Mouse (Mus musculus): ENCODE measurements around the gene Enthd1. TPM values are rescaled to one million over a fixed set of nuclear protein-coding genes. Genes with fewer than 3 reads are reported as not detected.

Gene Enthd1
- polyA plus RNA-seq, 1 experiment: not detected

GRCm38 (mm10) chr15:80556021-80556420 is 8.9 kb downstream of the Enthd1 start:
- H3K4me1 ChIP-seq (ENCODE audit: control insufficient read depth): no peaks in the 10 kb centered on the region
- peaks cover 40% of the 10 kb centered on the region for H3K27me3 ChIP-seq (ENCODE audit: control insufficient read depth)
- H3K9me3 ChIP-seq (ENCODE audit: control insufficient read depth, low read length): no peaks in the 10 kb centered on the region
- H3K36me3 ChIP-seq (ENCODE audit: control insufficient read depth): no peaks in the 10 kb centered on the region
- TF ChIP-seq TAL1 (IDR thresholded peaks at IDR 0.05; ENCODE audit: low read length): no peak
- no peak for TF ChIP-seq GATA1 (IDR thresholded peaks at IDR 0.05; ENCODE audit: low read length)
- no peak overlapping the region for H3K4me3 ChIP-seq (replicated peaks)

DNA sequence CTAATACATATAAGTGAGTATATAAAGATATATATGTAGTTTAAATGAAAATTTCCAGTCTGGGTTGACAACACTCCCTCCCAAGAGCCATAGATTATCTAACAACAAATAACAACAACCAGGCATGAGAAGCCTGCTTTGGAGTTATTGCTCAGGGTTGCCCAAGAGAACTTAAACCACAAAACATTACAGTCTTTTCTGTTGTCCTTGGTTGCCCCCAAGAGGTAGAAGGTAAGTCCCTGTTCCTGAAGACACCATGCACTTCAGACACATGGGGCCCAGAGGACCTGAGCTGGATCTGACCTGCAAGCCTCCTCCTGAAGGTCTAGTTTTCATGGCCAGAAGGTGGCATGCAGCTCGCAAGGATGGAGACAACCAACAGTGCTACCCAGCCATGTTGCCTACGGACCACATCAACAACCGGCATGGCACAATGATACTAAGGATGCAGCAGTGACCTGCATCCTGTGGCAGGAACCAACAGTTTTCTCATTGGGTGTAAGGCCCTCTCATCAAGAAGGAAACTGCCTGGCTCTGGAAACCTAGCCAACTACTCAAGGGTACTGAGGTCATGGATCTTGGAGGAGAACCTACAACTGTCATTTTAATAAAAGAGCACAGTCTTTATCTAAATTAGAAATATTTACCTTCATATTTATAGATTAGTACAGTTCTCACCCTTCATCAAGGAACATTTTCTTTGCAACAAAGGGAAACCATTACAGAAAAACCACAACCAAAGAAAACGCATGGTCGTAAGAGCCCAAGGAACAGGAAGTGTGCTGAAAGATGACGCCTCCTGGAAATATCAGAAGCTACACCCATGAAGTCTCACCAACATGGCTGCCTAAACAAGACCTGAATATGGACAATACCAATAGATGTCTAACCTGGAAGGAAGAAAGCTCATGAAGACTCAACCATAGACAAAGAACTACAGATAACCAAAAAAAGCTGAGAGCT is 9.8 kb downstream of the Enthd1 start:
- Histone ChIP-seq H3K4me1 (ENCODE audit: control insufficient read depth) (no peaks in the 10 kb centered on the region), H3K9me3 (ENCODE audit: control insufficient read depth, low read length) (no peaks in the 10 kb centered on the region), H3K27me3 (ENCODE audit: control insufficient read depth) (peaks cover 34% of the 10 kb centered on the region), H3K4me3 (replicated peaks) (no peak overlapping the region), H3K36me3 (ENCODE audit: control insufficient read depth) (no peaks in the 10 kb centered on the region)
- TF ChIP-seq GATA1 (IDR thresholded peaks at IDR 0.05; ENCODE audit: low read length): no peak
- no peak for TF ChIP-seq TAL1 (IDR thresholded peaks at IDR 0.05; ENCODE audit: low read length)

GRCm38 (mm10) chr15:80545430-80545829 is 19.5 kb downstream of the Enthd1 start:
- no peak overlapping the region for H3K4me3 ChIP-seq (replicated peaks)

DNA sequence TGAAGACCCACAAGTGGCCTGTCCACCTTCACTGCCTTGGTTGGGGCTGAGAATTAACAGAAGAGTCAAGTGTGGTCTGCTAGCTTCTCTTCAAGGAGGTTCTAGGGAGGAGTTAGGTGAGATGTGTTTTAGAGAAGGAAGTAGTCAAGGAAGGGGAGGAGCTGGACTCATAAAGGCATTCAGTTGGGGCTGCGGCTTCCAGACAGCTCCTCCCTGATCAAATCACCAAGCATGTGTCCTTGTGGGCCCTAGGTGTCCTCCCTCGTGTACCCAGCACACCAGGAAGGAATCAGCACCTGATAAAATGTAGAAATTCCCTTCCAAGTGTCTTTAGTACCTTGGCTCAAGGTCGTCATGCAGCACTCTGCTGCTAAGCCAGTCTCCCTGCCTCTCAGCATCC is 20.8 kb downstream of the Enthd1 start:
- H3K9me3 ChIP-seq (ENCODE audit: control insufficient read depth, low read length): no peaks in the 10 kb centered on the region
- H3K4me3 ChIP-seq (replicated peaks): no peak overlapping the region
- TF ChIP-seq TAL1 (IDR thresholded peaks at IDR 0.05; ENCODE audit: low read length): no peak
- no peak for TF ChIP-seq GATA1 (IDR thresholded peaks at IDR 0.05; ENCODE audit: low read length)
- H3K4me1 ChIP-seq (ENCODE audit: control insufficient read depth): peaks cover 26% of the 10 kb centered on the region
- peaks cover 9% of the 10 kb centered on the region for H3K27me3 ChIP-seq (ENCODE audit: control insufficient read depth)
- H3K36me3 ChIP-seq (ENCODE audit: control insufficient read depth): no peaks in the 10 kb centered on the region

More at GRCm38 (mm10) chr15:80545430-80545829, 19.5 kb downstream of the Enthd1 start:
- Histone ChIP-seq H3K9me3 (ENCODE audit: control insufficient read depth, low read length) (no peaks in the 10 kb centered on the region), H3K27me3 (ENCODE audit: control insufficient read depth) (peaks cover 16% of the 10 kb centered on the region), H3K4me1 (ENCODE audit: control insufficient read depth) (peaks cover 20% of the 10 kb centered on the region), H3K36me3 (ENCODE audit: control insufficient read depth) (no peaks in the 10 kb centered on the region)
- TF ChIP-seq GATA1 (IDR thresholded peaks at IDR 0.05; ENCODE audit: low read length) (no peak), TAL1 (IDR thresholded peaks at IDR 0.05; ENCODE audit: low read length) (no peak)

- TF ChIP-seq GATA1 (IDR thresholded peaks at IDR 0.05; ENCODE audit: low read length) (no peak), TAL1 (IDR thresholded peaks at IDR 0.05; ENCODE audit: low read length) (no peak)
- Histone ChIP-seq H3K4me3 (replicated peaks) (no peak overlapping the region), H3K27me3 (ENCODE audit: control insufficient read depth) (no peaks in the 10 kb centered on the region), H3K36me3 (ENCODE audit: control insufficient read depth) (no peaks in the 10 kb centered on the region), H3K9me3 (ENCODE audit: control insufficient read depth, low read length) (no peaks in the 10 kb centered on the region), H3K4me1 (ENCODE audit: control insufficient read depth) (peaks cover 42% of the 10 kb centered on the region)
Observed at GRCm38 (mm10) chr15:80538671-80539340, 26.1 kb downstream of the Enthd1 start.

DNA sequence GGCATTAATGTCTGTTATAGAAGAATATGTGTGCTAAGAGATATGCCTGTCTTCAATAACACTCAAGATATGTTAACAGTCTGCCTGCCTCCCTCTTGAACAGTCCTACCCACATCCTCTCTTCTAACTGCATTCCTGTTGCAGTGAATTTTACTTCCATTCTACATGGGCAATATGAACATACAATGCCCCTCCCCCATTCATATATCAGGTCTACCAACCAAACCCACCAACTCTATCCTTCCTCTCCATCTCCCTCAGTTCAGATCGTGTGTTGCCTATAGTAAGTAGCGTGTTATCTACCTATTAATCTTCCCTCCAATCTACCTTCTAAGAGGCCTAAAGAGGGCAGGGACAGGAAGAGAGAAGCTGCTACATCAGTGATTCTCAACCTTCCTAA is 26.9 kb downstream of the Enthd1 start:
- no peaks in the 10 kb centered on the region for H3K9me3 ChIP-seq (ENCODE audit: control insufficient read depth, low read length)
- H3K36me3 ChIP-seq (ENCODE audit: control insufficient read depth): no peaks in the 10 kb centered on the region
- peaks cover 47% of the 10 kb centered on the region for H3K4me1 ChIP-seq (ENCODE audit: control insufficient read depth)
- TF ChIP-seq TAL1 (IDR thresholded peaks at IDR 0.05; ENCODE audit: low read length): no peak
- no peak for TF ChIP-seq GATA1 (IDR thresholded peaks at IDR 0.05; ENCODE audit: low read length)
- H3K4me3 ChIP-seq (replicated peaks): no peak overlapping the region
- no peaks in the 10 kb centered on the region for H3K27me3 ChIP-seq (ENCODE audit: control insufficient read depth)

GRCm38 (mm10) chr15:80536051-80536450 is 28.9 kb downstream of the Enthd1 start:
- H3K36me3 ChIP-seq (ENCODE audit: control insufficient read depth): no peaks in the 10 kb centered on the region
- peaks cover 62% of the 10 kb centered on the region for H3K4me1 ChIP-seq (ENCODE audit: control insufficient read depth)
- no peak overlapping the region for H3K4me3 ChIP-seq (replicated peaks)
- no peaks in the 10 kb centered on the region for H3K27me3 ChIP-seq (ENCODE audit: control insufficient read depth)
- TF ChIP-seq GATA1 (IDR thresholded peaks at IDR 0.05; ENCODE audit: low read length): no peak
- TF ChIP-seq TAL1 (IDR thresholded peaks at IDR 0.05; ENCODE audit: low read length): no peak
- no peaks in the 10 kb centered on the region for H3K9me3 ChIP-seq (ENCODE audit: control insufficient read depth, low read length)

DNA sequence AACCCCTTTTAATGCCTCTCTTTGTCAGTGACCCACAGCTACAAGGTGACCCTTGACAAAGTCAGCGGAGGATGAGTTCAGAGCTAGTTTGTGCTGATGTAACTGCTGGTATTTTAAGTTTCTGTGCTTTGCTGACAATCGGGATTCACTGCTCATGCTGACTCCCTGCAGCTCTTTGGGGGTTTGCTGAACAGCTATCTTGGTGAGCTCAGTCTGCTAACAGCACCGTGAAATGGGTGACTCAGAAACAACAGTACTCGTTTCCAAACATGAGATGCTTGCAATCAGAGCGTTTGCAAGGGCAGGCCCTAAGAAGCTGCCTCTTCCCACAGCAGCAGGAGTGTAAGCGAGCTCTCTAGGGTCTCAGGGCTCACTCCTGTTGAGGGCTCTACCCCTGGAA is 31.7 kb downstream of the Enthd1 start:
- TF ChIP-seq GATA1 (IDR thresholded peaks at IDR 0.05; ENCODE audit: low read length) (no peak), TAL1 (IDR thresholded peaks at IDR 0.05; ENCODE audit: low read length) (no peak)
- no peak overlapping the region for H3K4me3 ChIP-seq (replicated peaks)
- H3K9me3 ChIP-seq (ENCODE audit: control insufficient read depth, low read length): no peaks in the 10 kb centered on the region
- H3K27me3 ChIP-seq (ENCODE audit: control insufficient read depth): no peaks in the 10 kb centered on the region
- H3K4me1 ChIP-seq (ENCODE audit: control insufficient read depth): peaks cover 67% of the 10 kb centered on the region
- no peaks in the 10 kb centered on the region for H3K36me3 ChIP-seq (ENCODE audit: control insufficient read depth)

Measured in erythroblast, embryonic 14.5 days (primary cell).